Mouse (Mus musculus): Measurements from ENCODE around the gene Gm20479. TPM values are rescaled to one million over a fixed set of nuclear protein-coding genes. Genes with fewer than 3 reads are reported as not detected.
A peak's percentile ranks its signal among the peaks of the same experiment; 100 is the strongest.

The Gm20479 gene
- total and polyA plus RNA-seq, 3 experiments = 0.28 to 6.3 TPM; not detected in 1

GRCm38 (mm10) chr7:27367976-27368375, 10.8 kb upstream of the Gm20479 start:
- no peak for DNase-seq

GRCm38 (mm10) chr7:27366082-27366844, 9.0 kb upstream of the Gm20479 start:
- no peak for DNase-seq

GRCm38 (mm10) chr7:27364379-27364778, 7.2 kb upstream of the Gm20479 start:
- DNase-seq = no peak

- peak; percentile 99 for DNase-seq
Observed at GRCm38 (mm10) chr7:27361283-27361946, 4.2 kb upstream of the Gm20479 start.

GRCm38 (mm10) chr7:27360749-27361148, 3.5 kb upstream of the Gm20479 start:
- DNase-seq = no peak

- DNase-seq = no peak
Observed at GRCm38 (mm10) chr7:27359706-27360358, 2.6 kb upstream of the Gm20479 start.

- no peak for DNase-seq
Observed at GRCm38 (mm10) chr7:27359162-27359561, 1.9 kb upstream of the Gm20479 start.

- DNase-seq = no peak
Observed at GRCm38 (mm10) chr7:27357595-27357978, 368 bp upstream of the Gm20479 start.

GRCm38 (mm10) chr7:27356248-27356647, 971 bp downstream of the Gm20479 start:
- peak; percentile 60 for DNase-seq

GRCm38 (mm10) chr7:27355745-27356240, 1.4 kb downstream of the Gm20479 start, which contains the start of gene Shkbp1:
Shkbp1 (minus strand) TSS chr7:27356019.
- peak; percentile 94 for DNase-seq

GRCm38 (mm10) chr7:27355261-27355660, 2.0 kb downstream of the Gm20479 start:
- DNase-seq = no peak

- no peak for DNase-seq
Observed at GRCm38 (mm10) chr7:27354783-27355182, 2.4 kb downstream of the Gm20479 start.

GRCm38 (mm10) chr7:27354144-27354543, 3.1 kb downstream of the Gm20479 start:
- peak; percentile 24 for DNase-seq

GRCm38 (mm10) chr7:27345444-27345843, 11.8 kb downstream of the Gm20479 start:
- no peak for DNase-seq

GRCm38 (mm10) chr7:27342595-27342994, 14.6 kb downstream of the Gm20479 start:
- DNase-seq = no peak

- no peak for DNase-seq
Observed at GRCm38 (mm10) chr7:27339519-27339918, 17.7 kb downstream of the Gm20479 start.

GRCm38 (mm10) chr7:27339114-27339513, 18.1 kb downstream of the Gm20479 start:
- DNase-seq = no peak

- DNase-seq = peak; percentile 20
Observed at GRCm38 (mm10) chr7:27337175-27337853, 19.9 kb downstream of the Gm20479 start, which contains the start of gene Ltbp4. Ltbp4 (minus strand) TSS chr7:27337692.

GRCm38 (mm10) chr7:27335928-27336823, 21.0 kb downstream of the Gm20479 start:
- peak; percentile 89 for DNase-seq

GRCm38 (mm10) chr7:27335011-27335720, 22.1 kb downstream of the Gm20479 start:
- no peak for DNase-seq

Measured in adrenal gland, adult 2 months (tissue).